Mouse (Mus musculus): ENCODE results near the gene 4933424G06Rik. TPM values are rescaled to one million over a fixed set of nuclear protein-coding genes. Genes with fewer than 3 reads are reported as not detected.
A peak's percentile ranks its signal among the peaks of the same experiment; 100 is the strongest.

The 4933424G06Rik gene
- polyA plus RNA-seq, 1 experiment from 2014 or later: not detected

- Histone ChIP-seq H3K4me1 (0 out of 2 replicates have a peak, but pooled peaks cover 5% of the 10 kb centered on the region), H3K4me3 (no peak overlapping the region), H3K4me2 (no peak overlapping the region), H3K27me3 (replicated peaks) (no peaks in the 10 kb centered on the region), H3K9ac (no peak overlapping the region), H3K9me3 (no peaks in the 10 kb centered on the region), H3K27ac (replicated peaks) (no peak overlapping the region), H3K36me3 (no peaks in the 10 kb centered on the region)
- 59% methylated on average over 6 of the region's 6 CpGs for WGBS
- ATAC-seq (ENCODE audit: extremely low read depth, insufficient number of reproducible peaks, low FRiP score, low TSS enrichment): no peak
Measured at GRCm38 (mm10) chr1:36753932-36754675, 44.2 kb downstream of the 4933424G06Rik start.

GRCm38 (mm10) chr1:36758553-36758952 lies 48.6 kb downstream of the 4933424G06Rik start:
- no peak overlapping the region for H3K4me3 ChIP-seq
- H3K27me3 ChIP-seq (replicated peaks): no peaks in the 10 kb centered on the region
- H3K36me3 ChIP-seq: no peaks in the 10 kb centered on the region
- H3K9me3 ChIP-seq: no peaks in the 10 kb centered on the region
- 75% methylated on average over 9 of the region's 9 CpGs for WGBS
- ATAC-seq (ENCODE audit: extremely low read depth, insufficient number of reproducible peaks, low FRiP score, low TSS enrichment): no peak
- H3K4me2 ChIP-seq: no peak overlapping the region
- H3K9ac ChIP-seq: no peak overlapping the region
- H3K4me1 ChIP-seq: 0 out of 2 replicates have a peak, but pooled peaks cover 5% of the 10 kb centered on the region
- H3K27ac ChIP-seq (replicated peaks): no peak overlapping the region

- no peak for ATAC-seq (ENCODE audit: extremely low read depth, insufficient number of reproducible peaks, low FRiP score, low TSS enrichment)
Measured at GRCm38 (mm10) chr1:36759076-36759475, 49.1 kb downstream of the 4933424G06Rik start.

GRCm38 (mm10) chr1:36760401-36760800 lies 50.5 kb downstream of the 4933424G06Rik start:
- no peak overlapping the region for H3K27ac ChIP-seq (replicated peaks)
- WGBS: 74% methylated on average over 9 of the region's 9 CpGs
- H3K4me1 ChIP-seq: no peaks in the 10 kb centered on the region
- no peak overlapping the region for H3K4me2 ChIP-seq
- no peak overlapping the region for H3K4me3 ChIP-seq
- no peak for ATAC-seq (ENCODE audit: extremely low read depth, insufficient number of reproducible peaks, low FRiP score, low TSS enrichment)
- H3K9me3 ChIP-seq: no peaks in the 10 kb centered on the region
- no peaks in the 10 kb centered on the region for H3K27me3 ChIP-seq (replicated peaks)
- H3K9ac ChIP-seq: no peak overlapping the region
- no peaks in the 10 kb centered on the region for H3K36me3 ChIP-seq

More at GRCm38 (mm10) chr1:36759076-36759475, 49.1 kb downstream of the 4933424G06Rik start:
- WGBS: 78% methylated on average over 18 of the region's 18 CpGs
- Histone ChIP-seq H3K4me1 (0 out of 2 replicates have a peak, but pooled peaks cover 5% of the 10 kb centered on the region), H3K4me3 (no peak overlapping the region), H3K27ac (replicated peaks) (no peak overlapping the region), H3K36me3 (no peaks in the 10 kb centered on the region), H3K9me3 (no peaks in the 10 kb centered on the region), H3K4me2 (no peak overlapping the region), H3K9ac (no peak overlapping the region), H3K27me3 (replicated peaks) (no peaks in the 10 kb centered on the region)

GRCm38 (mm10) chr1:36761061-36761460 lies 51.1 kb downstream of the 4933424G06Rik start:
- no peaks in the 10 kb centered on the region for H3K27me3 ChIP-seq (replicated peaks)
- H3K4me3 ChIP-seq: no peak overlapping the region
- H3K4me2 ChIP-seq: no peak overlapping the region
- no peaks in the 10 kb centered on the region for H3K36me3 ChIP-seq
- 80% methylated on average over 8 of the region's 8 CpGs for WGBS
- H3K27ac ChIP-seq (replicated peaks): no peak overlapping the region
- H3K9ac ChIP-seq: no peak overlapping the region
- ATAC-seq (ENCODE audit: extremely low read depth, insufficient number of reproducible peaks, low FRiP score, low TSS enrichment): no peak
- no peaks in the 10 kb centered on the region for H3K4me1 ChIP-seq
- no peaks in the 10 kb centered on the region for H3K9me3 ChIP-seq

- no peak within 1 kb of the TSS for H3K4me3 ChIP-seq
Measured at GRCm38 (mm10) chr1:36761568-36761967, 51.6 kb downstream of the 4933424G06Rik start, which contains the start of gene Zap70. TSS of gene Zap70 (plus strand) at chr1:36761798.

GRCm38 (mm10) chr1:36766431-36767205 lies 56.7 kb downstream of the 4933424G06Rik start:
- H3K4me3 ChIP-seq: no peak overlapping the region
- no peak overlapping the region for H3K9ac ChIP-seq
- no peaks in the 10 kb centered on the region for H3K36me3 ChIP-seq
- H3K9me3 ChIP-seq: no peaks in the 10 kb centered on the region
- no peak overlapping the region for H3K4me2 ChIP-seq
- ATAC-seq (ENCODE audit: extremely low read depth, insufficient number of reproducible peaks, low FRiP score, low TSS enrichment): no peak
- no peak overlapping the region for H3K27ac ChIP-seq (replicated peaks)
- peaks cover 20% of the 10 kb centered on the region for H3K27me3 ChIP-seq (replicated peaks)
- 34% methylated on average over 4 of the region's 4 CpGs for WGBS
- H3K4me1 ChIP-seq: peaks cover 11% of the 10 kb centered on the region; the same call in 1 of the 2 replicates

More at GRCm38 (mm10) chr1:36761568-36761967, 51.6 kb downstream of the 4933424G06Rik start, which contains the start of gene Zap70:
- WGBS: 69% methylated on average over 11 of the region's 11 CpGs
- peaks cover 2% of the 10 kb centered on the region; the same call in 1 of the 2 replicates for H3K4me1 ChIP-seq
- no peak within 1 kb of the TSS for H3K9ac ChIP-seq
- no peaks in the 10 kb centered on the region for H3K36me3 ChIP-seq
- no peak for ATAC-seq (ENCODE audit: extremely low read depth, insufficient number of reproducible peaks, low FRiP score, low TSS enrichment)
- no peaks in the 10 kb centered on the region for H3K9me3 ChIP-seq
- H3K4me2 ChIP-seq: no peak within 1 kb of the TSS
- no peaks in the 10 kb centered on the region for H3K27me3 ChIP-seq (replicated peaks)
- no peak within 1 kb of the TSS for H3K27ac ChIP-seq (replicated peaks)

- Histone ChIP-seq H3K4me3 (no peak overlapping the region), H3K9me3 (no peaks in the 10 kb centered on the region), H3K27me3 (replicated peaks) (peaks cover 25% of the 10 kb centered on the region), H3K4me1 (peaks cover 11% of the 10 kb centered on the region; the same call in 1 of the 2 replicates), H3K36me3 (no peaks in the 10 kb centered on the region), H3K27ac (replicated peaks) (no peak overlapping the region), H3K4me2 (no peak overlapping the region), H3K9ac (no peak overlapping the region)
- ATAC-seq (ENCODE audit: extremely low read depth, insufficient number of reproducible peaks, low FRiP score, low TSS enrichment): no peak
- WGBS: 53% methylated on average over 10 of the region's 10 CpGs
Measured at GRCm38 (mm10) chr1:36767321-36767720, 57.4 kb downstream of the 4933424G06Rik start.

- H3K36me3 ChIP-seq: no peaks in the 10 kb centered on the region
- H3K27me3 ChIP-seq (replicated peaks): peaks cover 25% of the 10 kb centered on the region
- no peaks in the 10 kb centered on the region for H3K9me3 ChIP-seq
- no peak overlapping the region for H3K9ac ChIP-seq
- ATAC-seq (ENCODE audit: extremely low read depth, insufficient number of reproducible peaks, low FRiP score, low TSS enrichment): no peak
- H3K4me2 ChIP-seq: no peak overlapping the region
- H3K4me1 ChIP-seq: peaks cover 11% of the 10 kb centered on the region; the same call in 1 of the 2 replicates
- WGBS: 61% methylated on average over 5 of the region's 5 CpGs
- H3K4me3 ChIP-seq: no peak overlapping the region
- no peak overlapping the region for H3K27ac ChIP-seq (replicated peaks)
Measured at GRCm38 (mm10) chr1:36768786-36769185, 58.8 kb downstream of the 4933424G06Rik start.

- peaks cover 11% of the 10 kb centered on the region; the same call in 1 of the 2 replicates for H3K4me1 ChIP-seq
- no peak overlapping the region for H3K4me2 ChIP-seq
- WGBS: 74% methylated on average over 1 of the region's 1 CpGs
- H3K27ac ChIP-seq (replicated peaks): no peak overlapping the region
- no peak for ATAC-seq (ENCODE audit: extremely low read depth, insufficient number of reproducible peaks, low FRiP score, low TSS enrichment)
- no peak overlapping the region for H3K4me3 ChIP-seq
- no peaks in the 10 kb centered on the region for H3K9me3 ChIP-seq
- no peaks in the 10 kb centered on the region for H3K36me3 ChIP-seq
- H3K9ac ChIP-seq: no peak overlapping the region
- peaks cover 25% of the 10 kb centered on the region for H3K27me3 ChIP-seq (replicated peaks)
Measured at GRCm38 (mm10) chr1:36769951-36770350, 60.0 kb downstream of the 4933424G06Rik start.

- peak overlapping the region; percentile 9; the same call in 1 of the 2 replicates for H3K9ac ChIP-seq
Measured at GRCm38 (mm10) chr1:36770998-36771397, 61.0 kb downstream of the 4933424G06Rik start.

More at GRCm38 (mm10) chr1:36770998-36771397, 61.0 kb downstream of the 4933424G06Rik start:
- Histone ChIP-seq H3K9me3 (no peaks in the 10 kb centered on the region), H3K4me1 (peaks cover 11% of the 10 kb centered on the region; the same call in 1 of the 2 replicates), H3K4me3 (peak overlapping the region; percentile 43), H3K27me3 (replicated peaks) (peaks cover 25% of the 10 kb centered on the region), H3K27ac (replicated peaks) (no peak overlapping the region), H3K36me3 (no peaks in the 10 kb centered on the region), H3K4me2 (peak overlapping the region; percentile 65)
- WGBS: 11% methylated on average over 27 of the region's 27 CpGs
- ATAC-seq (ENCODE audit: extremely low read depth, insufficient number of reproducible peaks, low FRiP score, low TSS enrichment): no peak

Data from heart, embryonic 13.5 days (tissue).